Mouse (Mus musculus): ENCODE measurements at regions not wholly inside any gene's neighbourhood (a gene's known extent, or its start where the extent isn't known, plus 50 kb on each side); places are given as distances from the start of the nearest gene placed in this dataset.

- no peak overlapping the region for H3K27ac ChIP-seq
- no peak for TF ChIP-seq CTCF (IDR thresholded peaks at IDR 0.05; ENCODE audit: low read depth)
- H3K9ac ChIP-seq (ENCODE audit: low read depth, low read length), result no peak overlapping the region
- H3K27me3 ChIP-seq (ENCODE audit: insufficient read depth, low read length), result no peaks in the 10 kb centered on the region
- no peak overlapping the region for H3K4me2 ChIP-seq (ENCODE audit: low read length)
- H3K4me1 ChIP-seq (replicated peaks; ENCODE audit: insufficient read depth, low read length), result no peaks in the 10 kb centered on the region
- ATAC-seq (replicated peaks; ENCODE audit: low FRiP score, low read depth) (no peak), DNase-seq (ENCODE audit: low spot score) (no peak)
- H3K4me3 ChIP-seq (replicated peaks; ENCODE audit: low read depth, low read length), result no peak overlapping the region
- H3K36me3 ChIP-seq (ENCODE audit: insufficient read depth, low read length), result no peaks in the 10 kb centered on the region
- H3K9me3 ChIP-seq (replicated peaks; ENCODE audit: low read length), result no peaks in the 10 kb centered on the region
- WGBS, result 42% methylated on average over 3 of the region's 3 CpGs
Observed at GRCm38 (mm10) chr4:89362650-89363049, 51.8 kb upstream of the Cdkn2b start.

- no peaks in the 10 kb centered on the region for H3K4me1 ChIP-seq (replicated peaks; ENCODE audit: insufficient read depth, low read length)
- 87% methylated on average over 7 of the region's 7 CpGs for WGBS
- H3K27me3 ChIP-seq (ENCODE audit: insufficient read depth, low read length), result no peaks in the 10 kb centered on the region
- H3K36me3 ChIP-seq (ENCODE audit: insufficient read depth, low read length), result no peaks in the 10 kb centered on the region
- H3K9me3 ChIP-seq (replicated peaks; ENCODE audit: low read length), result no peaks in the 10 kb centered on the region
- no peak overlapping the region for H3K27ac ChIP-seq
- no peak overlapping the region for H3K4me3 ChIP-seq (replicated peaks; ENCODE audit: low read depth, low read length)
- no peak for ATAC-seq (replicated peaks; ENCODE audit: low FRiP score, low read depth)
- no peak for TF ChIP-seq CTCF (IDR thresholded peaks at IDR 0.05; ENCODE audit: low read depth)
- no peak overlapping the region for H3K9ac ChIP-seq (ENCODE audit: low read depth, low read length)
- no peak overlapping the region for H3K4me2 ChIP-seq (ENCODE audit: low read length)
- no peak for DNase-seq (ENCODE audit: low spot score)
Observed at GRCm38 (mm10) chr4:89361316-89361715, 50.5 kb upstream of the Cdkn2b start.
